Mouse (Mus musculus): ENCODE results near the gene Ms4a4c. TPM values are rescaled to one million over a fixed set of nuclear protein-coding genes. Genes with fewer than 3 reads are reported as not detected.
A peak's percentile ranks its signal among the peaks of the same experiment; 100 is the strongest.

The Ms4a4c gene
- total and polyA plus RNA-seq, 3 experiments = 0.38 to 0.60 (median 0.54) TPM

GRCm38 (mm10) chr19:11387685-11388084, 16.9 kb upstream of the Ms4a4c start (continued):
- TF ChIP-seq NELFE (IDR thresholded peaks at IDR 0.05; ENCODE audit: low read depth, low read length) (no peak), JUND (conservative IDR thresholded peaks at IDR 0.05; ENCODE audit: low read depth, low read length) (no peak), USF2 (conservative IDR thresholded peaks at IDR 0.05; ENCODE audit: low read depth, low read length) (peak; percentile 56), MAFK (IDR thresholded peaks at IDR 0.05; ENCODE audit: insufficient replicate concordance, low read length) (peak; percentile 31; the same call in 1 of the 2 replicates), MEF2A (IDR thresholded peaks at IDR 0.05; ENCODE audit: borderline replicate concordance, low read depth, low read length) (peak; percentile 86), ZMIZ1 (IDR thresholded peaks at IDR 0.05; ENCODE audit: low read depth, low read length) (no peak), IRF4 (IDR thresholded peaks at IDR 0.05; ENCODE audit: low read depth, low read length) (no peak), KAT2A (IDR thresholded peaks at IDR 0.05; ENCODE audit: insufficient replicate concordance, low read length) (no peak), MAZ (IDR thresholded peaks at IDR 0.05; ENCODE audit: low read depth, low read length) (no peak)

DNA sequence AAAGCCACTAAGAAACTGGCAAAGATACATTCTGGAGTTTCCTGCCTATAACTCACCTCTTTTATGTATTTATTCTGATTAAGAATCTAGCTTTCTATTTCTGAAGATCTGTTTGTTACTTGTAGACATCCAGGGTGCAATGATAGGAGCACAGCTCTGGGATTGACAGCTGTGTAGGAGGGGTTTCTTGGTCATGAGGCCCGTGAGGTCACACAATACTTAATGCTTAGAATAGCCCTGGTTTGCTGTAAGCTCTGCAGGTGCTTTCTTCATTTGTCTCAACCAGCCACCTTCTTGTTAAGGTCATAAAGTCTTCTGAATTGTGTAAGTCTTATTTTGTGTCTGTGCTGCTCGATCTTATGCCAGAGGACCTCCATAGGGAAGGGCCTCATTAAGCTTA, 15.6 kb upstream of the Ms4a4c start:
- Histone ChIP-seq H3K9me3 (replicated peaks; ENCODE audit: low read length) (no peaks in the 10 kb centered on the region), H3K36me3 (replicated peaks in 1 of 2; ENCODE audit: control insufficient read depth in 1 of 2, insufficient read depth in 1 of 2, low read length in 1 of 2) (no peaks in the 10 kb centered on the region), H3K4me1 (ENCODE audit: control insufficient read depth in 1 of 2, insufficient read depth in 2 of 2) (peaks cover 4 to 23% of the 10 kb centered on the region in 2 experiments; a peak in 3 of 4 replicates), H3K4me2 (ENCODE audit: insufficient read depth, low read depth, poor library complexity, severe bottlenecking) (no peak overlapping the region), H3K4me3 (replicated peaks in 1 of 3; ENCODE audit: low read depth in 2 of 3, low read length in 2 of 3, poor library complexity in 1 of 3) (peak overlapping the region in 2 of 3 experiments; percentile 15 to 20), H3K27ac (ENCODE audit: insufficient read depth, low read depth) (no peak overlapping the region), H3K79me2 (replicated peaks; ENCODE audit: control insufficient read depth, extremely low read depth, insufficient read depth, poor library complexity, severe bottlenecking) (no peaks in the 10 kb centered on the region), H3K9ac (ENCODE audit: insufficient read depth, low read depth) (no peak overlapping the region), H3K27me3 (replicated peaks) (no peaks in the 10 kb centered on the region)
- no peak for TF ChIP-seq SIN3A (IDR thresholded peaks at IDR 0.05; ENCODE audit: low read length)
- TF ChIP-seq NRF1 (IDR thresholded peaks at IDR 0.05; ENCODE audit: low read depth, low read length) = no peak
- no peak for TF ChIP-seq SMC3 (IDR thresholded peaks at IDR 0.05; ENCODE audit: low read depth, low read length)
- no peak for TF ChIP-seq E2F4 (IDR thresholded peaks at IDR 0.05; ENCODE audit: insufficient replicate concordance, low read depth, low read length)
- no peak for TF ChIP-seq MAZ (IDR thresholded peaks at IDR 0.05; ENCODE audit: low read depth, low read length)
- TF ChIP-seq TBP (conservative IDR thresholded peaks at IDR 0.05; ENCODE audit: low read depth, low read length) = no peak
- TF ChIP-seq MAFK (IDR thresholded peaks at IDR 0.05; ENCODE audit: insufficient replicate concordance, low read length) = no peak
- TF ChIP-seq IRF4 (IDR thresholded peaks at IDR 0.05; ENCODE audit: low read depth, low read length) = no peak
- in situ Hi-C loops (cut with MboI; ENCODE audit: low pct_ligation_motif_present, low pct_unique_long_range_greater_than_20kb, low sequenced_read_pairs) (no loop called here), dilution Hi-C loops (cut with MboI; ENCODE audit: extremely low pct_ligation_motif_present, extremely low pct_unique_long_range_greater_than_20kb, low sequenced_read_pairs) (no loop called here)
- DNase-seq (ENCODE audit: extremely low read depth) = no peak

DNA sequence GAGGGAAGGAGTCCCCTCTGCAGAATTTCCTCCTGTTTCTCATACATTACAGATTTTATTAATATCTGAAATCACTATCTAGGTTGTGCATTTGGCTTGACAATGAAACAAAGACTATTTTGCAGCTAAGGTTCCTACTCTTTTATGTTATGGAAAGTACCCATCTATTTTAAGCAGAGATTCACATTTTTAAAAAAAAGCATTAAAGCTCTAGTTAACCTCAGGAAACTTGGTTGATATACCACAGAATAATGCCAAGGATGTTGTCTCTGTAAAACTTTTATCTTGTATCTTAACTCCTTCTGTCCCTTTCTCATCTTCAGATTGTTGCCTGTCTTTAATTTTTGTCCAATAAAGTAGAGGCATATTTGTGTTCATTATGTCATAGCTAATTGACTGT, 8.8 kb upstream of the Ms4a4c start:
- dilution Hi-C loops (cut with MboI; ENCODE audit: extremely low pct_ligation_motif_present, extremely low pct_unique_long_range_greater_than_20kb, low sequenced_read_pairs) (no loop called here), in situ Hi-C loops (cut with MboI; ENCODE audit: low pct_ligation_motif_present, low pct_unique_long_range_greater_than_20kb, low sequenced_read_pairs) (no loop called here)
- no peaks in the 10 kb centered on the region for H3K27me3 ChIP-seq (replicated peaks)
- no peak overlapping the region for H3K27ac ChIP-seq (ENCODE audit: insufficient read depth, low read depth)
- no peak overlapping the region for H3K4me2 ChIP-seq (ENCODE audit: insufficient read depth, low read depth, poor library complexity, severe bottlenecking)
- H3K79me2 ChIP-seq (replicated peaks; ENCODE audit: control insufficient read depth, extremely low read depth, insufficient read depth, poor library complexity, severe bottlenecking) = no peaks in the 10 kb centered on the region
- H3K9me3 ChIP-seq (replicated peaks; ENCODE audit: low read length) = no peaks in the 10 kb centered on the region
- no peak overlapping the region for H3K9ac ChIP-seq (ENCODE audit: insufficient read depth, low read depth)
- no peak for TF ChIP-seq UBTF (IDR thresholded peaks at IDR 0.05; ENCODE audit: low read depth, low read length)
- TF ChIP-seq IRF4 (IDR thresholded peaks at IDR 0.05; ENCODE audit: low read depth, low read length) = no peak
- TF ChIP-seq MYC (IDR thresholded peaks at IDR 0.05; ENCODE audit: low read depth, low read length) = no peak
- TF ChIP-seq NRF1 (IDR thresholded peaks at IDR 0.05; ENCODE audit: low read depth, low read length) = no peak
- TF ChIP-seq TBP (conservative IDR thresholded peaks at IDR 0.05; ENCODE audit: low read depth, low read length) = no peak
- no peak for TF ChIP-seq CTCF (conservative IDR thresholded peaks at IDR 0.05 in 1 of 2, IDR thresholded peaks at IDR 0.05 in 1 of 2; ENCODE audit: low read depth in 2 of 2, low read length in 2 of 2)
- TF ChIP-seq ZNF384 (IDR thresholded peaks at IDR 0.05; ENCODE audit: low read depth, low read length) = no peak
- TF ChIP-seq PAX5 (IDR thresholded peaks at IDR 0.05; ENCODE audit: low read length) = no peak
- no peak for TF ChIP-seq MXI1 (IDR thresholded peaks at IDR 0.05; ENCODE audit: low read depth, low read length)
- TF ChIP-seq TCF12 (IDR thresholded peaks at IDR 0.05; ENCODE audit: low read depth, low read length) = no peak
- no peak for TF ChIP-seq USF1 (IDR thresholded peaks at IDR 0.05; ENCODE audit: low read depth, low read length)
- TF ChIP-seq HCFC1 (IDR thresholded peaks at IDR 0.05; ENCODE audit: low read depth, low read length) = no peak
- TF ChIP-seq MEF2A (IDR thresholded peaks at IDR 0.05; ENCODE audit: borderline replicate concordance, low read depth, low read length) = no peak
- no peak for TF ChIP-seq ELF1 (IDR thresholded peaks at IDR 0.05; ENCODE audit: low read depth, low read length)
- TF ChIP-seq ZKSCAN1 (IDR thresholded peaks at IDR 0.05; ENCODE audit: borderline replicate concordance, low read depth, low read length) = no peak
- TF ChIP-seq MAZ (IDR thresholded peaks at IDR 0.05; ENCODE audit: low read depth, low read length) = no peak
- no peak for DNase-seq (ENCODE audit: extremely low read depth)
- H3K4me3 ChIP-seq (replicated peaks in 1 of 3; ENCODE audit: low read depth in 2 of 3, low read length in 2 of 3, poor library complexity in 1 of 3) = no peak overlapping the region
- H3K36me3 ChIP-seq (replicated peaks in 1 of 2; ENCODE audit: control insufficient read depth in 1 of 2, insufficient read depth in 1 of 2, low read length in 1 of 2) = no peaks in the 10 kb centered on the region
- H3K4me1 ChIP-seq (ENCODE audit: control insufficient read depth in 1 of 2, insufficient read depth in 2 of 2) = peaks cover 0 to 8% of the 10 kb centered on the region in 2 experiments; a peak in 2 of 4 replicates
